ENCODE assay signal across 12 mouse cellular contexts in genomic region chr4:41698421-41699016, GRCm38 (mm10). TPM values are rescaled to one million over a fixed set of nuclear protein-coding genes. Genes with fewer than 3 reads are reported as not detected.
DNase-seq lines count a peak whose midpoint lies in the region; ATAC-seq lines count a peak whose summit lies in the region.
"Not testable (repeated sequence)": the region's sequence is repeated elsewhere in the genome, so short reads cannot be mapped to it uniquely, and the experiment has no call there.
"Had no signal": no experiment of that assay in that cellular context is flagged by ENCODE, and none has a peak within 500 bp of the region (broad histone marks: within the 10 kb centered on the region; RNA-seq: fewer than 3 reads in every experiment).

No protein-coding gene starts in this region.

- not testable (repeated sequence) for H3K4me3 ChIP-seq in forebrain, embryonic 11.5 days (ENCODE audit: low read depth, low read length); lung, embryonic 15.5 days

- H3K36me3 ChIP-seq in forebrain, embryonic 11.5 days (ENCODE audit: control insufficient read depth, insufficient read depth, low read length); lung, embryonic 15.5 days: not testable (repeated sequence)

- not testable (repeated sequence) for H3K4me1 ChIP-seq in forebrain, embryonic 11.5 days (replicated peaks; ENCODE audit: control insufficient read depth, insufficient read depth, low read length); lung, embryonic 15.5 days

- not testable (repeated sequence) for H3K4me2 ChIP-seq in forebrain, embryonic 11.5 days (ENCODE audit: low read depth, low read length, severe bottlenecking)
- H3K4me2 ChIP-seq in lung, embryonic 15.5 days = peak overlapping the region; percentile 24; the same call in 1 of the 2 replicates

- not testable (repeated sequence) for ATAC-seq in forebrain, embryonic 11.5 days (replicated peaks; ENCODE audit: low FRiP score); lung, embryonic 15.5 days (ENCODE audit: borderline replicate concordance, extremely low read depth, low FRiP score, low TSS enrichment)

- H3K27ac ChIP-seq in forebrain, embryonic 11.5 days (ENCODE audit: low read depth, low read length); lung, embryonic 15.5 days: not testable (repeated sequence)

- intact Hi-C loops in heart, postnatal 36 days (cut with DNase I) = not testable (repeated sequence)

- H3K27me3 ChIP-seq in forebrain, embryonic 11.5 days (ENCODE audit: control insufficient read depth, insufficient read depth, low read length); lung, embryonic 15.5 days: not testable (repeated sequence)

- not testable (repeated sequence) for H3K9ac ChIP-seq in forebrain, embryonic 11.5 days (ENCODE audit: low read length); lung, embryonic 15.5 days

- not testable (repeated sequence) for H3K9me3 ChIP-seq in forebrain, embryonic 11.5 days (ENCODE audit: control insufficient read depth, low read length); lung, embryonic 15.5 days

- WGBS in forebrain, embryonic 11.5 days = 9% methylated on average over 22 of the region's 32 CpGs
- 5% methylated on average over 25 of the region's 32 CpGs for WGBS in lung, embryonic 15.5 days

- peak; percentile 68 to 78 for DNase-seq in adrenal gland, adult (ENCODE audit: inconsistent age in 2 of 2, low spot score in 1 of 2)
- peak; percentile 74 for DNase-seq in cerebellum, adult 9-10 months
- peak; percentile 53 for DNase-seq in forebrain, embryonic 11.5 days (ENCODE audit: low spot score)
- DNase-seq in heart, adult 11 months = peak; percentile 98
- peak; percentile 59 to 62 for DNase-seq in heart, postnatal 36 days
- DNase-seq in kidney, adult 9 months = peak; percentile 33
- DNase-seq in ovary, postnatal 36 days (ENCODE audit: low spot score) = peak; percentile 45

RNA-seq across cellular contexts. Expression of gene Il11ra1, which starts 1.3 kb away (rescaled TPM):
- 65.0 and 66.9 TPM in 2 replicates for polyA plus RNA-seq in forebrain, embryonic 11.5 days (2014; fragmentation: Nextera tagmentation; extraction: Ambion mirVana)
- 10 to 100 TPM; 85.5 to 91.8 TPM for total RNA-seq in heart, postnatal 36 days (2021)
- 131 and 136 TPM in 2 replicates for polyA plus RNA-seq in lung, embryonic 15.5 days (2015; fragmentation: Nextera tagmentation; extraction: Ambion mirVana)

RNA-seq across cellular contexts. Expression of gene Cntfr, which starts 1.6 kb away (rescaled TPM):
- polyA plus RNA-seq in forebrain, embryonic 11.5 days (2014; fragmentation: Nextera tagmentation; extraction: Ambion mirVana) = 35.2 and 37.1 TPM in 2 replicates
- 1 to 10 TPM; 2.6 to 3.8 TPM for total RNA-seq in heart, postnatal 36 days (2021)
- polyA plus RNA-seq in lung, embryonic 15.5 days (2015; fragmentation: Nextera tagmentation; extraction: Ambion mirVana) = 7.8 TPM in 2 replicates

RNA-seq across cellular contexts. Expression of gene Rpp25l, which starts 14.8 kb away (rescaled TPM):
- 92.0 and 92.5 TPM in 2 replicates for polyA plus RNA-seq in forebrain, embryonic 11.5 days (2014; fragmentation: Nextera tagmentation; extraction: Ambion mirVana)
- total RNA-seq in heart, postnatal 36 days (2021) = 10 to 100 TPM; 31.6 to 32.3 TPM
- 80.4 and 89.8 TPM in 2 replicates for polyA plus RNA-seq in lung, embryonic 15.5 days (2015; fragmentation: Nextera tagmentation; extraction: Ambion mirVana)

RNA-seq across cellular contexts. Expression of gene Dctn3, which starts 24.5 kb away (rescaled TPM):
- polyA plus RNA-seq in forebrain, embryonic 11.5 days (2014; fragmentation: Nextera tagmentation; extraction: Ambion mirVana) = 135 and 142 TPM in 2 replicates
- total RNA-seq in heart, postnatal 36 days (2021) = 10 to 100 TPM; 70.7 to 77.7 TPM
- 133 and 136 TPM in 2 replicates for polyA plus RNA-seq in lung, embryonic 15.5 days (2015; fragmentation: Nextera tagmentation; extraction: Ambion mirVana)

RNA-seq across cellular contexts. Expression of gene Arid3c, which starts 32.4 kb away (rescaled TPM):
- polyA plus RNA-seq in forebrain, embryonic 11.5 days (2014; fragmentation: Nextera tagmentation; extraction: Ambion mirVana) = 0.59 and 0.80 TPM in 2 replicates
- not detected for total RNA-seq in heart, postnatal 36 days (2021)
- not detected in 2 replicates for polyA plus RNA-seq in lung, embryonic 15.5 days (2015; fragmentation: Nextera tagmentation; extraction: Ambion mirVana)
- total RNA-seq: heart, adult 8-10 months had no signal
- polyA plus RNA-seq: forebrain, embryonic 16.5 days; intestine, postnatal 0 days; liver, postnatal 0 days had no signal

Comparison
In these comparisons a context has a peak if more than half of its experiments do, and no peak if none do; other contexts are left out.
1. DNase-seq: peak in every context shown above with its lines; median percentile 98 in heart, adult 11 months; 74 in cerebellum, adult 9-10 months; 73 in adrenal gland, adult; 60 in heart, postnatal 36 days; 53 in forebrain, embryonic 11.5 days; 45 in ovary, postnatal 36 days; 33 in kidney, adult 9 months.